Mouse (Mus musculus) testis, postnatal 14 days (tissue): Measurements from ENCODE around the gene Pdpr.
"Not testable (repeated sequence)": the region's sequence is repeated elsewhere in the genome, so short reads cannot be mapped to it uniquely, and the experiment has no call there.

Source experiments
- DNase-seq: peaks from one replicate; pipeline ENCODE4 v3.0.0; 2021; ENCODE audit warnings: low spot score

Gene Pdpr

DNA sequence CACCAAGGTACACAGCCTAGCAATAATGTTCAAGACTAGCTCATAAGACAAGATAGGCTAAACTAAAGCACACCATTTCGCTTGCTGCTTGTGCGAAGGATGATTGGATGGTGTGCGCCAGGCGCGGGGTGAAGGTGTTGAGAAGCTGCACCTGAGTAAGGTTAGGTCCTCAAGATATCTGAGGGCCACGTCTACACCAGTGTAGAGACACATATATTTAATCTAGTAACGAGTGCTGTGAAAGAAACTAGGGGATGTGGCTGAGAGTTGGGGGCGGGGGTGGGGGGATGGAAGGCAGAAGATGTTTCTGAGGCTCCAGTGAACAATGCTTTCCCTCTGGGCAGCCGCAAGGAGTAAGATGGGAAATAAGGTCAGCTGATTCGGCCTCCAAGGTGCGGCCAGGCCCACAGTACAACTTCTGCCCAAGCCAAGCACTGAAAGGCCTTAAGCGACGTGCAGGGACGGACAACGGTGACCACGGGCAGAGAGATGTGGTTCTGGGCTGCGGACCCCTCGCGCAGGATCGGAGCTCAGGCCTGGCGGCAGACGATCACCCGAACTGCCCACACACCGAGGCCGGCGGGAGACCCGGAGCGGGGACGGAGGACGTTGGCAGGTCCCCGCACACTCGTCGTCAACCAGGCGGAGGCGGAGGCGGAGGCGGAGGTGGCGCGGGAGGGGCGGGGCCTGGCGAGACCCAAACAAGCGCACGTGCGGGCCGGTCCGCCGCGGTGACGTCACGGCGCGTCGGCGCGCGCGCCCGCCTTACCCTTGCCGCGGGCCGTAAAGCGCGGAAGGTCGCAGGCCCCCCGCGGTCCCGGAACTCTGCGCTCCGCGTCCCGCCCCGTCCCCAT is at the start of gene Pdpr:
Pdpr (plus strand) TSS at position 766 of the 854 bp plus-strand sequence.
- peak; percentile 94 for DNase-seq

DNA sequence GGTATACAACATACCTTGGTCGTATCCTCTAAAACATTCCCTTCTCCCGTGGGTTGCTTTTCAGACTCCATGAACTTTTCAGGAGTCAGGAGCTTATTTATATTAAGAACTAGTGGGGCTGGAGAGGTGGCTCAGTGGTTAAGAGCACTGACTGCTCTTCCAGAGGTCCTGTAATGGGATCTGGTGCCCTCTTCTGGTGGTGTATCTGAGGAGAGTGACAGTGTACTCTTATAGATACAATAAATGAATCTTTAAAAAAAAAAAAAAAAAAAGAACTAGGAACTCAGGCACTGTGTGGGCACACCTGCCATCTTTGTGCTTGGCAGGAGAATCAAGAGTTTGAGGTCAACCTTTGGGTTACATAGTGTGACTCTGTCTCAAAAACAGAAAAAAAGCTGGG is 45.7 kb upstream of the Pdpr start:
- DNase-seq, result no peak

DNA sequence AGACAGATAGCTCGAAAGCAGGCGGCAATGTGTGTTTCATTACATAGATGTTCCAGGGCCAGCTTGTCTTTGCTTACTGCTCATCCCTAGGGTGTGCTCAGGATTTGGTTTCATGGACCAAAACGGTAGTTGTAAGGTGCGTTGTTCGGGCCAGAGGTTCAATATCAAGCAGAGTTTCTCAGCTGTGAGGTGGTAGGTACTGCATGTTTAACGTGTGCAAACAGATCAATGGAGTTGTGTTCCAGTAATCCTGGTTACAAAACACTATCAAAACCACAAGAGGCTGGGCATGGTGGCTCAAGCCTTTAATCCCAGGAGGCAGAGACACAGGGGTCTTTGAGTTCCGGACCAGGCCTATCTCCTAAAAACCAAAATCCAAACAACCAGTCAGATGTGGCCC is 45.3 kb upstream of the Pdpr start:
- DNase-seq, result no peak

DNA sequence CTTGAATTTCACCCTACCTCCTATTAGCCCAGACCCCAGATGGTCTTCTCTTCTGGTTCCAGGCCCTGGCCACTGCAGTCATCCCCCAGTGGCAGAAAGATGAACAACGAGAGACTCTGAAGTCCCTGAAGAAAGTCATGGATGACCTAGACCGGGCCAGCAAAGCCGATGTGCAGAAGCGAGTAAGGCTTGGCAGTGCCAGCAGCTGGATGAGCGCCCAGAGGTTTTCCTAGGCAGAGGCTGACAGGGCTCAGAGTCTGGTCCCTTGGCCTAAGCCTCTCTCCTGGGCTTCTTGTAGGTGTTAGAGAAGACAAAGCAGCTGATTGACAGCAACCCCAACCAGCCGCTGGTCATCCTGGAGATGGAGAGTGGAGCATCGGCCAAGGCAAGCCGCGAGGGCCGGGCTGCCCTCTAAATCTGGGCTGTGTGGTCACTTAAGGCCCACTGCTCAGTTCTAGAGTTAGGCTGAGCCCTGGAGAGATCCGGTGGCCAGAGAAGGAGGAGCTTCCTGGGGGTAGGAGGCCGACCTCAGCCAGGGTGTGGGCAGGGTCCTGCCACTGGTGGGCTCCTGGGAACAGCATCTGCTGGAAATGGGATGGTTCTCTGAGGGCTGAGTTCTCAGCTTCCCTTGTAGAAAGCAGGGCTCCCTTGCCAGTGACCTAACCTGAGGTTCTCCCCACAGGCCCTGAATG is 40.5 kb upstream of the Pdpr start:
- DNase-seq, result no peak

DNA sequence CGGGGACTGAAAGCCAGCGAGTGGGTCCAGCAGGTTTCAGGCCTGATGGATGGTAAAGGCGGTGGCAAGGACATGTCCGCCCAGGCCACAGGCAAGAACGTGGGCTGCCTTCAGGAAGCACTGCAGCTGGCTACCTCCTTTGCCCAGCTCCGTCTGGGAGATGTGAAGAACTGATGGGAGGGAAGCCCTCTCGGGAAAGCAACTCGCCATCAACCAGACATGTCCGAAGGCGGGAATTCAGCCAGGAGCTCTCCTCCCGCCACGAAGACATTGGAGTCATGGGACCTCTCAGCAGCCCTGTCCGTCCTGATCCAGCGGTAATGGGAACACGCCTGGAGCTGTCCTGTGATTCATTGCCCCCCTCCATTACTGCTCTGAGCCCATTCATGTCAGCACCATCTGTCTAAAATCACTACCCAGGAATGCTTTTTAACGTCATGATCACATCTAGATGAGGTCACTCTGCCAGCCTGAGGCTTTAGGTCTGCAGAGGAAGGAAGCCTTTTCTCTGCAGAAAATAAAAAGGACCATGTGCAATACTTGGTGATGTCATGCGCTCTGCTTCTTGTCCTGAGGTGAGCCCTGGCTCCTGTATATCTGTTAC is 39.3 kb upstream of the Pdpr start:
- DNase-seq, result no peak

DNA sequence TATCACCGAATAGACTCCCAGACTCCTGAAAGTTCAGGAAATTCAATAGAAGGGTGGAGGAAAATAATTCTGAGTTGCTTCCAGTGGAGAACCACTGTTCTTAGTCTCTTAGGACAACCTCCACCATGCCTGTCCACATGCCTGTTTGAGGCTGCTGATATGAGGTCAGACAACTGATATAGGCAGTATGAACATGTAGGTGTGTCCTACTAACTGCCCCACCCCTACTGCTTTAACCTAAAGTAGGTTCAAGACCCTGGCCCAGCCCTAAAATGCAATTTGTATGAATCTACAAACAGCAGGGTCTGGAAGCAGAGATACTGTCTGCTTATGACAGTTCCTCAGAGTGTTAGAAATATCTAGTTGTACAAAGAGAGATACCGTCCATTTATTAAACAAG is 38.8 kb upstream of the Pdpr start:
- no peak for DNase-seq

DNA sequence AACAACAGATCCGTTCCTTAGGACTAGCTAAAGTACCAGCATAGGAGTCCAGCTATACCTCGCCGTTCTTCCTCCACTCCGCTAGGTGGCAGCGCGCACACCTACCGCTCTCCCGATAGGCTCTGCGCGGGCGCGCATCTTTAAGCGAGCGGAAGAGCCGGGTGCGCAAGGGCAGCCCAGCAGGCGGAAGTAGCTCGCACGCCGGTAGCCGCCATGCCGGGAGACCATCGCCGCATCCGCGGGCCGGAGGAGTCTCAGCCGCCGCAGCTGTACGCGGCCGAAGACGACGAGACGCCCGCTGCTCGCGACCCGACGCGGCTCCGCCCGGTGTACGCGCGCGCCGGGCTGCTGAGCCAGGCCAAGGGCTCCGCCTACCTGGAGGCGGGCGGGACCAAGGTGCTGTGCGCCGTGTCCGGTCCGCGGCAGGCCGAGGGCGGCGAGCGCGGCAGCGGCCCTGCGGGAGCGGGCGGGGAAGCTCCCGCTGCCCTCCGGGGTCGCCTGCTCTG is 38.2 kb upstream of the Pdpr start, which contains the start of gene Exosc6:
Exosc6 (plus strand) TSS at position 182 of the 506 bp plus-strand sequence.
- peak; percentile 93 for DNase-seq

DNA sequence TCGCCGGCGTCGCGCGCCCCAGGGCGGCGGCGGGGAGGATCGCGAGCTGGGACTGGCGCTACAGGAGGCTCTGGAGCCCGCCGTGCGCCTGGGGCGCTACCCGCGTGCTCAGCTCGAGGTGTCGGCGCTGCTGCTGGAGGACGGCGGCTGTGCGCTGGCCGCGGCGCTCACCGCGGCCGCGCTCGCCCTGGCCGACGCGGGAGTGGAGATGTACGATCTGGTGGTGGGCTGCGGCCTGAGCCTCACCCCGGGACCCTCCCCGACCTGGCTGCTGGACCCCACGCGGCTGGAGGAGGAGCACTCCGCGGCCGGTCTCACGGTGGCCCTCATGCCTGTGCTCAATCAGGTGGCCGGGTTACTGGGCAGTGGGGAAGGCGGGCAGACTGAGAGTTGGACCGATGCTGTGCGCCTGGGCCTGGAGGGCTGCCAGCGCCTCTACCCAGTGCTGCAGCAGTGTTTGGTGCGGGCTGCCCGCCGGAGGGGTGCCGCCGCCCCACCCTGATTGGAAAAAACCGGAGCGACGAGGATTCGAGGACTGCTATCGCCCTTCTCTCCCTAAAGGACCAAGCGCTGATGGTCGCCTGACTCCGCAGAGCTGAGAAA is 37.6 kb upstream of the Pdpr start:
- peak; percentile 60 for DNase-seq

DNA sequence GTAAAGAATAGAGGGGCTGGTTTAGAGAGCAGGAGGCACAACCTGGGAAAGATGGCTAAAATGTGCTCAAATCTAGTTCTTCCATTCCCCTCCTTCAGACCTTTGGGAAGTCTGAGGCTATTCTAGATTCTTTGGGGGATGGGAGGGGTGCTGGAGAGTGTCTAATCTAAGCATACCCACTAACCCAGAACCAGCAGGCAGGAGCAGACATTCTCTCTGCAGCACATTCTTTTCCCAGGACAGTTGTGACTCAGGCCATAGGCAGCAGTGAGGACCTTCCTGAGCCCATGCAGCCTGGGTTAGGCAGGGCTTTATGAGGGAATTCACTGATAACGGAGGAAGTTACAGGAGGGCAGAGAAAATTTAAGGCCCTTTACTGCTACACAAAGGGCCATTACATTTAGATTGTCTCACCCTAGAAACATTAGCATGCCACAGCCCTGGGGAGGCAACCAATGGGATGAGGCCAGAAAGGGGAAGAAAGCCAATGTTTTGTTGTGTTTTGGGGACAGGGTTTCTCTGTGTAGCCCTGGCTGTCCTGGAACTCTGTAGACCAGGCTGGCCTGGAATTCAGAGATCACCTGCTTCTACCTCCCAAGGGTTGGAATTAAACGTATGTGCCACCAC is 35.4 kb upstream of the Pdpr start:
- no peak for DNase-seq

DNA sequence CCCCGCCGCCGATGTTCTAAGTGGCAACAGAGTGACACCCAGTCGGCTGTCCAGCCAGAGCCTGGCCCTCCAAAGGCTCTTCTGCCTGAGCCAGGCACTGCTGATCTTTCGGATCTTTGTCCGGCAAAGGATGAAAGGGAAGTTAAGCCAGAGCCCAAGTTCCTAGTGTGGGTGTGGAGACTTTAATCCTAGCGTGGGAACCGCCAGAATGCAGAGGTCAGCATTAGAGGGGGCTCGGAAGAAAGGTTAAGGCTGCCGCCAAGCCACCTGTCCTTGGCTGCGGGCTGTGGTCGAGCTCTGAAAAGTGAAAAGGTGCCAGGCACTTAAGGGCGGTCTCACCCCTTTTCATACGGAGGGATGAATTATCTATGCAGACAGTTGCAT is 32.8 kb upstream of the Pdpr start:
- no peak for DNase-seq

DNA sequence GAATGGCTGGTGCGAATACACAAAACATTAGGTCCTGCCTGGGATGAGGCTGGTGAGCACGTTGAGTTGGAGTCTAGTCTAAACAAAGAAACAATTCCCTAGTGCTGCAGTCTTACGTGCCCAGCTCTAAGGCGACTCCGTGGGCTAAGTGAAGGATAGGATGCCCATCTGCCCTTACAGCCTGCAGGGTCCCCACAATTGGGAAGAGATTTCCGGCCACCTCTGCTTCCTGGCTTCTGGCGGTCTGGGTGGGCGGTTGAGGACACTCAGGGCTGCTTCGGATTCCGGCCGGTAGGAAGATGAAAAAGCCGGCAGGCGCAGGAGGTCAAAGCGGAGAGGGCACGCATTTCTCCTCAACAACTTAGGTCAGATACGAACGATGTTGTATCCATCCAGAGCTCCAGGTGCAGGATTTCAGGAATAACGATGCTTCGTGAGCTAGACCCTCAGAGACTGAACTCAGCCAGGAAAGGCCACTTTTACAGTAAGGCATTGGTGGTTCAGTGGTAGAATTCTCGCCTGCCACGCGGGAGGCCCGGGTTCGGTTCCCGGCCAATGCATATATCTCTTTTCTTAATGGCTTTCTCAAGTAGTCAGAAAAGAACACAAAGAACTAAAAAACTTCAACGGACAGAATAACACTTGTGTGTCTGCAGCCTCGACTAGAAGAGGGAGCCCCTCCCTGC is 32.2 kb upstream of the Pdpr start:
- peak; percentile 72 for DNase-seq

DNA sequence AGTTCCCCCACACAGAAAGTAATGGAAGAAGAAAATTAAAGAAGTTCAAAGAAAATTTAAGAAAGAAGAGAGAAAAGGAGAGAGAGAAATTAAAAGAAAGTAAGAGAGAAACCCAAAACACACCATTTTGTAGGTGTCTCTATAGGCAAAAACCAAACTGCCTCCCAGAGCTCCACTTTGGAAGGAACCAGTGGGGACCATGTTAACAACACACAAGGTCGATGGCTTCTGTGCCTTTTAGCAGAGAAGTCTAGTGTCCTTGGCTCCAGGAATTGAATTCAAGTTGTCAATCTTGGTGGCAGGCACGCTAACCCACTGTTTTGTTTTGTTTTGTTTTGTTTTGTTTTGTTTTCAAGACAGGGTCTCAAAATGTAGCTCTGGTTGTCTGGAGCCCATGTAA is 31.5 kb upstream of the Pdpr start:
- no peak for DNase-seq

DNA sequence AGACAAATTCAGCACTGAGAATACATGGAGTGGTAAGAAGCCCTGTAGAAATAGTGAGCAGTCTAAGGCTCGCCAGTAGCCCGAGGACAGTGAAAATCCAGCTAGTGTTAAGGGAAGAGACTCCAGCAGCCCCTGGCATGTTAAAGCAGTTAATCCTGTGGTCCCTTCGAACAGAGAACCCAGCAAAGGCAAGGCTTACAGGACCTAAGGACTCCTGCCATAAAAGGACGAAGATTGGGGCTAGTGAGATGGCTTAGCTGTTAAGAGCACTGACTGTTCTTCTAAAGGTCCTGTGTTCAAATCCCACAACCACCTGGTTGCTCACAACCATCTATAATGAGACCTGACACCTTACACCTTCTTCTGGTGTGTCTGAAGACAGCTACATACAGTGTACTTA is 28.1 kb upstream of the Pdpr start:
- no peak for DNase-seq

DNA sequence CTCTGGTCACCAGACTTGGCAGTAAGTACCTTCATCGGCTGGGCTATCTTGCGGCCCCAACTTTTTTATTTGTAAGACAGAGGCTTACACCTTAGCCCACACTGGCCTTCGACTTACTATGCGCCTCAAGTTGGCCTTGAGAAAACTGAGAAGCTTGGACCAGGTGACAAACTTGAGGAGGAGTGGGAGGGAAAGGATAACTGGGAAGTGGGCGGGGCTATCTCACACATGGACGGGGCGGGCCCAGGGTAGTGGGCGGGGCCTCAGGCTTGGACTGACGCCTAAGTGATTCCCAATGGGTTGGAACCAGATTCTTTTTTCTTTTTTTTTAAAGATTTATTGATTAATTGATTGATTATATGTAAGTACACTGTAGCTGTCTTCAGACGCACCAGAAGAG is 27.0 kb upstream of the Pdpr start:
- peak; percentile 45 for DNase-seq

DNA sequence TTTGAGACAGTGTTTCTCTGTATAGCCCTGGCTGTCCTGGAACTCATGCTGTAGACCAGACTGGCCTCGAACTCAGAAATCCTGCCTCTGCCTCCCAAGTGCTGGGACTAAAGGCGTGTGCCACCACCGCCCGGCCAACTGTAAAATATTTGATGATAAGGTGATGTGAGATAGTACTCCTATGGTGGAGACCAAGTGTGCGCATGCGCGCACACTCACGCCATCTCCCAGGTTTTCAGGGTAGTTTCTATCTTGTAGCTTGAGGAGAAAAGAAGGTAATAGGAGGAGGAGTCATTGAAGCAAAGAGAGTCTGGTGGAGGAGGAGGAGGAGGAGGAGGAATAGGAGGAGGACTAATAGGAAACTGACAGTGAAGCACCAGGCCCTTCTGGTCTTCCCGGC is 25.8 kb upstream of the Pdpr start:
- not testable (repeated sequence) for DNase-seq

DNA sequence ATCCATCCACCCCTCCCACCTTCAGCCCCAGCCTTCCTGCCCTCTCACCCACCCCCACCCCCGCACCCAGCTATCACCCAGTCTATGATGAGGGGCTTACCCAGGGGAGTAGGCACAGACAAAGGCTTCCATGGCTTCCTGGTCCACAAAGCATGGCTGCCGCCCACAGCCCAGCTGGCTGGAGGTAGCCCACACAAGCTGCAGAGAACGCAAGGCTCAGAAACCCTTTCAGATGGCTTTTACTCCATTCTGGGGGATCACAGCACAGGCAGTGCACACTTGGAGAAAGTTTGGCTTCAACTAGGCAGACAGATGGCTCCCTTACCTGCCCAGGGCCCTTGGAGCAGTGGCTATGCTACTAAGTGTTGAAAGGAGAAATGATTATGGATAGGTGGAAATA is 18.5 kb upstream of the Pdpr start:
- no peak for DNase-seq

DNA sequence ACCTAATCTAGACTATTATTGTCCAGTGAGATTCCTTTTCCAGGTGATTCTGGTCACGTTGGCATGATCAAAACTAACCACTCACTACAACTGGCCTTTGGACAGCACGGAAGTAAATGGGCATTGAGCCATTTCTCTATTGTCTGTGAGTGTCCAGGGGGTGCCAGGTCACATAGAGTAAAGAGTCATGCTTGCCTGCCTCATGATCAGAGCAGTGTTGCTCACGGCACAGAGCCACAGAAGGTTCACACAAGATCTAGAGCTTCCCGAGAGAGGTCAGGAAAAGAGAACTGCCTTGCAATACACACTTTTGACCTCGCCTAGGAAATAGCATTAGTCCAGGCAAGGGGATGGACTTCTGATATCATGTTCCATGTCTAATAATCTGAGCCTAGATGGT is 15.0 kb upstream of the Pdpr start:
- DNase-seq, result no peak

DNA sequence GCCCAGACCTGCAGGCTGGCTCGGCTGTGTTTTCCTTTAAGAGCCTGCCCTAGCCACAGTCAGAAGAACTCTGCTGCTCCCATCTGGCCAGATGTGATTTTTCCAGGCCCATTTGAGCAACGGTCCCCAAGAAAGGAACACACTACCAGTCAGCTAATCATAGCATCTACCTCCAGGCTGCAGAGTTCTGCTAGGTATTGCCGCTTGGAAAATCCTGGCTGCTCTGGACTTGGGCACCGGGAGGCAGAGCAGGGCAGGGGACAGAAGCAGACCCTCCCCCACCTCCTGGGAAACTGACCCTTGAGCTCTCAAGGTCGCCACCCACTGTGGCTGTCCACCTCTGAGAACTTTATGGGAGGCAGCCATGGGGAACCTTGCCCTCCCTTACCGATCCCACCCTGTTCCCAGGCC is 14.6 kb upstream of the Pdpr start:
- no peak for DNase-seq

DNA sequence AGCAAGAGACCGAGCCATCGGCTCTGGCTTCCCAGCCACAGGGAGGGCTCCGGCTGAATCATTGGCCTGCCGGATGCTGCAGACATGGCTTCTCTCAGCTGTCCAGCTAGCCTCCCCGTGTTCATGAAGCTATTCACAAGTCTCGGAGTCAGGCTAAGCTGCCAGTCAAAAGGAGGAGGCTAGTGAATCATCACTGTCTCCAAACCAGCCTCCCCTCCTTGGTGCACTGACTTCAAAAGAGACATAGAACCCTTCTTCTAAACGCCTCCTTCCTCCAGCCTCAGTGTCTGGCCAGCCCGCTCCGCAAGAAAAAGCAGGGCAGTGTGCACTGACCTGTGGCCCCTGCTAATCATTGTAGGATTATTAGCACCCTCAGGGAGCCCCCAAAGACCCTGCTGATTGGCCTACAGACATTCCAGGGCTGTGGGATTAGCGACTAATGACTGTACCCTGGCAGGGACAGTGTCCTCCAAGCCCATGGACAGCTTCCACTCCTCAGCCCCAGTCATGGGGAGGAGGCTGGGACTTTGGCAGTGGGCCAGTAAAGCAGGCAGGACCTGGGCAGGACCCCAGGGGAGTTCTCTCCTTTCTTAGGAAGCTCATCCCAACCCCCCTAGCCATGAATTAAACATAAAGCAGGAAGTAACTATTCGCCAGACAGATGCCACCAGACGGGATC is 12.7 kb upstream of the Pdpr start:
- DNase-seq, result no peak

DNA sequence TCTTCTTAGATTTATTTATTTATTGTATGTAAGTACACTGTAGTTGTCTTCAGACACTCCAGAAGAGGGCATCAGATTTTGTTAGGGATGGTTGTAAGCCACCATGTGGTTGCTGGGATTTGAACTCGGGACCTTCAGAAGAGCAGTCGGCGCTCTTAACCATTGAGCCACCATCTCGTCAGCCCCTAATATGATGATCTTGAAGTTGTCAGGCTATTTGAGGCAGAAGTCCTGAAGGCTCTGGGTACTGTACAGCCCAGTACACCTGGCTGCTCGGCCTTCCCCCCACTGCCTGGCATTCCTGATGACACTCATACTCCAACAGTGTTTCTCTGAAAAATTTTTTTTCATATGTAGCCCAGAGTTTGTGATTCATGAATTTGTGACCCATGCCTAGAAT is 10.5 kb upstream of the Pdpr start:
- not testable (repeated sequence) for DNase-seq

DNA sequence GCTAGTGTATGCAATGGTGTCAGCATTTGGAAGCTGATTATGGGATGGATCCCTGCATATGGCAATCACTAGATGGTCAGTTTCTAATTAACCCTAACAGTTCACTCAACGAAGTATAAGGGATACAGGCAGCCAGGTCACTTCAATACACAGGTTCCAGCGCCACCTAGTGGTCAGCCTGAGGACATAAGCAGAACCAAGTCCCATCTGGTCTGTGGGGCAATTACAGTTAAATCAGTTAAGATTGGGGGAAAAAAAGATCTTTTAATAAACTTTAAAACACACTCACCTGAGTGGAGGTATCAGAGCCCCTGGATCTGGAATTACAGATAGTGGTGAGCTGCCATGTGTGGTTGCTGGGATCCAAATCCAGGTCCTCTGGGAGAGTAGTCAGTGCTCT is 4.3 kb upstream of the Pdpr start:
- peak; percentile 60 for DNase-seq
